Mouse (Mus musculus) erythroid progenitor cell, adult 5-6 weeks (primary cell): Measurements from ENCODE around the gene Nuak2. TPM values are rescaled to one million over a fixed set of nuclear protein-coding genes. Genes with fewer than 3 reads are reported as not detected.
"Not testable (repeated sequence)": the region's sequence is repeated elsewhere in the genome, so short reads cannot be mapped to it uniquely, and the experiment has no call there.

Source experiments
- ATAC-seq: replicated peaks from 2 replicates; pipeline ENCODE4 v1.8.0; 2016; ENCODE audit warnings: moderate number of reproducible peaks, mild to moderate bottlenecking, moderate TSS enrichment, inconsistent platforms; ENCODE audit not compliant: poor library complexity, low FRiP score, severe bottlenecking
- total RNA-seq, 2 experiments: library from RNA; stranded (forward) in 1 of 2; stranded (reverse) in 1 of 2; fragments of 150-400 nt in 1 of 2; fragments of 186-747, 209-891 nt in 1 of 2; gene quantifications; 2 replicates each; pipeline versions ENCODE4 v1.2.3 to v1.2.4; 2015 to 2017; ENCODE audit warnings: low replicate concordance in 2 of 2

Gene Nuak2
- total RNA-seq (2015; ENCODE audit: low replicate concordance) = 1.1 and 6.3 TPM in 2 replicates
- total RNA-seq (2017; ENCODE audit: low replicate concordance) = 3.7 TPM in 1 of 2 replicates, not detected in the other

- peak; percentile 89 for ATAC-seq
Observed at GRCm38 (mm10) chr1:132315889-132316624, at the start of gene Nuak2. Nuak2 (plus strand) TSS chr1:132316126.

GRCm38 (mm10) chr1:132266791-132267557 is 49.0 kb upstream of the Nuak2 start:
- ATAC-seq = no peak

DNA sequence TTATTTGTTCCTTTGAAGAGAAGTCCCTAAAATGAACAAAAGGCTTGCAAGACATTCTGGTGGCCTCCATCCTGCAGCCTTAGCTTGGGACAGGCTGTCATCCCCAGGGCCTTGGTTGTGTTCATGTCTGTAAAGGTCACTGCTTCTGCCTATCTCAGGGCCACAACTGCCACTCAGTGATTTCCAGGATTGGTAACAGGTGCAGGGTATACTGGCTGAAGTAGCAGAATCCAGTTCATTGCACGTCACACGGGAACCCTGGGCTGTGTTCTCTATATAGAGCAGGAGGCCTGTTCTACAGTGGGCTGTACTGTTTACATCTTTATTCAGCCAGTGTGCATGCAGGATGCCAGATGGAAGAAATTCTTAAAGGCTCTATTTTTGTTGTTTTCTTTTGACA is 48.0 kb upstream of the Nuak2 start:
- ATAC-seq = no peak

DNA sequence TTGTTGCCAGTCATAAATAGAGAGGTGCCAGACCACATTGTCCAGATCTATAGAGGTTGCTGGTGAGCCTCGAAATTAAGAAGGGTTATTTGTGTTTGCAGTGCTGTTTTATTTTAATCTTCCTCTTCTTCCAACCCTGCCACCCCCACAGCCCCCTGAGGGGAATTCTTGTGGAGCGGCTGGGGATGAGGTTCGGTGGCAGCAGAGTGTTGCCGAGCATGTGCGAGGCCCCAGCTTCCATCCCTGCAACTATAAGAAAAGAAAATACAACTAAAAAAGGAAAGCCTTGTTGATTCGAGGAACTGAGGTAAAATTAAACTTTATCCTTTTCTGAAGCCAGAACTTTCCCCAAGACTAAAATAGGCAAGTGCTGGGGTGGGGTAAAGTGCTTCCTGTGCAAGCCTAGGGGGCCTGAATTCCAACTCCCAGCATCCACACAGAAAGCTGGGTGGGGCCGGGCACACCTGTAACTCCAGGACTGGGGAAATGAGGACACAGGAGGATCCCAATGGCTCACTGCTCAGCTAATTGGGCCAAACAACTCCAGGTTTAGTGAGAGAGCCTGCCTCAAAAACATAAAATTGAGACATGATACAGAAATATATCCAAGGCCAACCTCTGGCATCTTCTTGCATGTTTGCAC is 47.4 kb upstream of the Nuak2 start:
- ATAC-seq = no peak

GRCm38 (mm10) chr1:132271237-132271636 is 44.7 kb upstream of the Nuak2 start:
- ATAC-seq = no peak

DNA sequence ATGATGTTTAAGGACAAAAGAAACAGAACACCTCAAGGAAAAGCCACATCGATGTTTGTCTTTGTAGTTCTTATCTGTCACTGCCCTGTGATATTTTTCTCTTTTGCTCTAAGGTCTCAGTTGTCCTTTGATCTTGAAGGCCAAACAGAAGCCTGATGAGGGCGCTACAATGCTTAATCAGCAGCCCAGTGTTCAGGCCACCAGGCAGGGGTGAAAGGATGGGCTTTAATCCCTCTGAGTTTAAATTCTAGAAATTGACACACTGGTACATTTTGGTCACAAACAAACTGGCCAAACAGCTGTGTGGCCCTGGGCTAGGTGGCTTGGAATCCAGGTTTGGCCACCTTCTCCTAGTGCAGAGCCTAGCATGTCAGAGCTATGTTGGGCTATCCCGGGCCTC is 39.2 kb upstream of the Nuak2 start:
- ATAC-seq = no peak

GRCm38 (mm10) chr1:132277124-132277523 is 38.8 kb upstream of the Nuak2 start:
- no peak for ATAC-seq

- not testable (repeated sequence) for ATAC-seq
Observed at GRCm38 (mm10) chr1:132280636-132281035, 35.3 kb upstream of the Nuak2 start.

- ATAC-seq = no peak
Observed at GRCm38 (mm10) chr1:132281523-132282176, 34.3 kb upstream of the Nuak2 start.

DNA sequence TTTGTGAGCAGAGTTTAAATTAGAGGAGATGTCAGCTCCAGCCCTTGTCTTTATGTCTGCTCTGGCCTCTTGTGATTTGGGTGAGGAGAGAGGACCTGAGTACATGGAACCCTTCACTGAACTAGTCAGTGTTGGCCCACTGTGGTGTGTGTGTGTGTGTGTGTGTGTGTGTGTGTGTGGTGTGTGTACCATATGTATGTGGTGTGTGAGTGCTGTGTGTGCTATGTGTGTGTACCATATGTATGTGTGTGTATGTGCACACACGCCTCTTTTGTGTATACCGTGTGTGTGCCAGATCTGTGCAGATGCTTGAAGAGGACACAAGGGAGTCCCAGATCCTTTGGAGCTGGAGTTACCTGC is 33.8 kb upstream of the Nuak2 start:
- no peak for ATAC-seq

DNA sequence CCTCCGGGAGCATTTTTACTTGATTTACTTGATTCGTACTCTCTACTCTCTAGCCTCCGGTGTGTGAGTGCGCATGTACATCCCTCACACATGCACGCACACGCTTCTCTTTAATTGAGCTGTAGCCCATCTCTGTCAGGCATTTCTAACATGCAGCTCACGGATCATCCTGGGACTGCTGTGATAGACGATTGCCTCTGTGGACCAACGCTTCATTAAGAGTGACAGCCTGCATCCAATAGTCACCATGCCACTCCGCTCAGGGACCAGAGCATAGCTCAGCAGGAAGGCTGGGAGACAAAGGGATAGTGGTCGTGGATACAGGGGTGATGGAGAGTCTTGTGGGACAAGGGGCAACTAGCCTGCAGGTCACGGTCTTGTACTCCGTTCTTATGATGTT is 32.9 kb upstream of the Nuak2 start:
- no peak for ATAC-seq

GRCm38 (mm10) chr1:132286735-132287134 is 29.2 kb upstream of the Nuak2 start:
- ATAC-seq = no peak

DNA sequence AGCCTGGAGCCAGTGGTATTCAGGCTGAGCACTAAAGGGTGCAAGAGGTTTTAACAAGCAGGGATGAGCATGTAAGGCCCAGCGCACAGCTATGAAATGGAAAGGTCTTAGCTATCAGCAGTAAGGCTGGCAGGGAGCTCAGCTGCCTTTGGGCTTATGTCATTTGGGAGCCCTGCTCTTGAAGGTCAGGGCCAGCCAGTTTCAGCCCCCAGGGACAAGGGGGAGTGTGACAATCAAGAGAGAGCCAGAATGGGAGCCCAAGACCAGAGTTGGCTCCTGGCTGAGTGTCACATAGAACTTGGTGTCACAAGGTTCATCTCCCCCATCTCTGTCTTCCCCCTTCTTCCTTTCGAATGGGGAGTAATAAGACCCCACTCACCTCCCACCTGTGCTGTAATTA is 28.5 kb upstream of the Nuak2 start:
- ATAC-seq = no peak

GRCm38 (mm10) chr1:132287991-132288451 is 27.9 kb upstream of the Nuak2 start:
- no peak for ATAC-seq

GRCm38 (mm10) chr1:132289965-132290364 is 26.0 kb upstream of the Nuak2 start:
- no peak for ATAC-seq

GRCm38 (mm10) chr1:132290921-132291675 is 24.8 kb upstream of the Nuak2 start:
- ATAC-seq = no peak

DNA sequence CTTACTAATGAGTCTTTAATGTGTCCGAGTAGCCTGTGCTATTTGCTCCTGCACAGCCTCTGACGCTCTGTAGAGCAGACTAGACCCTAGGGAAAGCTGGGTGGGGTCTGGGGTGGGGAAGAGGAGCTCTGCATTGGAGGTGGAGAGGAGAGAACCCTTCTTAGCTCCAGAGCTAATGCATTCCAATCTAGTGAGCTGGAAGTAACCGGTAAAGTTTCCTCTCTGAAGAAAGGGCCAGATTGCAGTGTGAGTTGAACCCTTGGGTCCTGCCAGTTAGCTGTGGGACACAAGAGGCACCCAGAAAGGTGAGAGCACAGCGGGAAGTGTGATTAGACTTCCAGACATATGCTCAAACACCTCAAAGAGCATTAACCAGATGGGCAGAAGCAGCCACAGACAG is 24.2 kb upstream of the Nuak2 start:
- ATAC-seq = no peak

DNA sequence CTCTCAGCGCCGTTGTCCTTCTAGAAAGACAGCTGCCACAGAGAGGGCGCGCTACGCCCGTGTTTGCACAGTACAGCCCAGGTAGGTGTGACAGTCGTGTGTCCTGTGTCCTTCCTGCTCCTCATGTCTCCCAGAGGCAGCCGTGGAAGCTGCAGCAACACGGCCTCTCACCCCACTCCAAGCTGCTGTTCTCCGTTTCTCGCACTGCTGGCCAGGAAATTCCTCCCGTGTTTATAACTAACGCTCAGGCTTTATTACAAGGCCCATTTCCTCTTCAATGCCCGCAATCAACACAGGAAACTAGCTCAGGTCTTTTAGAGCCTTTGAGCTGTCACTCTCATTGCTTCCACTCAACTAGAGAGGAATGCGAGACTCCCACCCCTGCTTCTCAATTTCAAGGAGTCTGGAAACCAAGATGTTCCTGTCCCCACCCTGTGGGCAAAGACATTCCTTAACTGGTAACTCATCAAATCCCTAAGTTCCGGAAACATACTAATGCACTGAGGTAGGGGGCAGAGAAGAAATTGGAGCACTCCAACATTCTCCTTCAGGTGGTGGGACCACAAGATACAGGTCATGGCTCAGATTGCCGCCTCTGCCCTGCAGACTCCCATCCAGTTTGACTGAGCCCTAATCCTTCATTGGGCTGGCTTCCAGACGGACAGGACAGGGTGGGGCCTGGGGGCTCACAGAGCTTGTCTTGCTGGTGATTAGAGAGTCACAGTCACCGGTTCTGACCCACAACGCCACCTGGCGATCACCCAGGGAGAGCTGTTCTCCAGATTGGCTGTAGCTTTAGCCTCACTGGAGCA is 23.4 kb upstream of the Nuak2 start:
- ATAC-seq = no peak

- ATAC-seq = no peak
Observed at GRCm38 (mm10) chr1:132295506-132295905, 20.4 kb upstream of the Nuak2 start.
